In the genomic region with DNA sequence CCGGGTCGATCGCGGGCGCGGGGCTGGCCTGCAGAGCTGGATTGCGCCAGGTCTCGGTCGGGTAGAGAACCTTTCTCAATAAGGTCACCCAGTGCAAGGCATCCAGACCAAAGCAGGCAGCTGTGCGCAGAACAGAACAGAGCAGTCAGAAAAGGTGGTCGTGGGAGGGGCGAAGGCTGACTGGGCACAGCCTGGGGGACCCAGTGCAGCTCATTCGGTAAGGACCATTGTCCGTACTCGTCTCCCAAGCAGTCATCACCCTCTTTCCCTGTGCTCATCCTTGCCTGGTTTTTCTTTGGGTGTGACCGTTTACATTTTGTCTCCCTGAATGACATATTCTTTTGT, we compare ENCODE assay signal across 8 mouse cellular contexts. TPM values are rescaled to one million over a fixed set of nuclear protein-coding genes. Genes with fewer than 3 reads are reported as not detected.
DNase-seq lines count a peak whose midpoint lies in the region; ATAC-seq and TF ChIP-seq lines count a peak whose summit lies in the region.

No protein-coding gene starts in this region.

- H3K27me3 ChIP-seq in kidney, adult 2 months (replicated peaks; ENCODE audit: control insufficient read depth, insufficient read depth, low read length), result no peaks in the 10 kb centered on the region
- peaks cover 23% of the 10 kb centered on the region for H3K27me3 ChIP-seq in embryonic facial prominence, embryonic 10.5 days (replicated peaks; ENCODE audit: low read depth, poor library complexity, severe bottlenecking)
- no peaks in the 10 kb centered on the region for H3K27me3 ChIP-seq in hindbrain, embryonic 14.5 days (ENCODE audit: control insufficient read depth, insufficient read depth, low read length)
- H3K27me3 ChIP-seq in midbrain, embryonic 14.5 days (ENCODE audit: control insufficient read depth, insufficient read depth, low read length), result no peaks in the 10 kb centered on the region

- no peak for DNase-seq in kidney, adult 2 months
- DNase-seq in kidney, adult 8-10 months, result no peak
- DNase-seq in embryonic facial prominence, embryonic 10.5 days (ENCODE audit: low spot score), result no peak
- DNase-seq in hindbrain, embryonic 14.5 days (ENCODE audit: low spot score), result no peak
- no peak for DNase-seq in midbrain, embryonic 14.5 days
- DNase-seq in spleen, postnatal 10 days (ENCODE audit: low spot score in 2 of 2), result no peak
- DNase-seq in frontal cortex, postnatal 14 days (ENCODE audit: low spot score in 2 of 2), result no peak
- no peak for DNase-seq in gastrocnemius, adult 8-10 months (ENCODE audit: low spot score in 2 of 2)

- H3K9ac ChIP-seq in hindbrain, embryonic 14.5 days, result peak overlapping the region; percentile 98
- H3K9ac ChIP-seq in midbrain, embryonic 14.5 days (replicated peaks; ENCODE audit: low read length), result peak overlapping the region; percentile 99

- H3K36me3 ChIP-seq in kidney, adult 2 months (ENCODE audit: control insufficient read depth, insufficient read depth, low read length), result no peaks in the 10 kb centered on the region
- H3K36me3 ChIP-seq in embryonic facial prominence, embryonic 10.5 days (replicated peaks), result no peaks in the 10 kb centered on the region
- H3K36me3 ChIP-seq in hindbrain, embryonic 14.5 days (replicated peaks; ENCODE audit: control insufficient read depth, insufficient read depth), result no peaks in the 10 kb centered on the region
- no peaks in the 10 kb centered on the region for H3K36me3 ChIP-seq in midbrain, embryonic 14.5 days (ENCODE audit: control insufficient read depth, insufficient read depth, low read length)

- no peaks in the 10 kb centered on the region for H3K9me3 ChIP-seq in embryonic facial prominence, embryonic 10.5 days
- no peaks in the 10 kb centered on the region for H3K9me3 ChIP-seq in hindbrain, embryonic 14.5 days (ENCODE audit: control insufficient read depth, low read length)
- H3K9me3 ChIP-seq in midbrain, embryonic 14.5 days (ENCODE audit: control insufficient read depth, low read length), result peaks cover 6% of the 10 kb centered on the region

- TF ChIP-seq CTCF in kidney, adult 2 months (conservative IDR thresholded peaks at IDR 0.05; ENCODE audit: insufficient read depth, insufficient read length, low read depth, low read length), result no peak

- H3K27ac ChIP-seq in kidney, adult 2 months (ENCODE audit: insufficient read depth, low read depth, low read length), result no peak overlapping the region
- peak overlapping the region; percentile 81 for H3K27ac ChIP-seq in embryonic facial prominence, embryonic 10.5 days (replicated peaks)
- H3K27ac ChIP-seq in hindbrain, embryonic 14.5 days, result peak overlapping the region; percentile 53
- peak overlapping the region; percentile 72 for H3K27ac ChIP-seq in midbrain, embryonic 14.5 days (replicated peaks; ENCODE audit: low read depth, low read length)

- no peak for TF ChIP-seq POLR2A in kidney, adult 2 months (IDR thresholded peaks at IDR 0.05; ENCODE audit: low read depth, low read length)

- peaks cover 7% of the 10 kb centered on the region; the same call in 1 of the 2 replicates for H3K4me1 ChIP-seq in kidney, adult 2 months (ENCODE audit: control insufficient read depth, insufficient read depth, low read length)
- peaks cover 43% of the 10 kb centered on the region for H3K4me1 ChIP-seq in embryonic facial prominence, embryonic 10.5 days
- peaks cover 31% of the 10 kb centered on the region for H3K4me1 ChIP-seq in hindbrain, embryonic 14.5 days (replicated peaks; ENCODE audit: control insufficient read depth, insufficient read depth, low read length)
- H3K4me1 ChIP-seq in midbrain, embryonic 14.5 days (ENCODE audit: control insufficient read depth, insufficient read depth, low read length), result peaks cover 38% of the 10 kb centered on the region

- H3K4me3 ChIP-seq in kidney, adult 2 months (ENCODE audit: insufficient read depth, low read depth, low read length), result peak overlapping the region; percentile 39
- H3K4me3 ChIP-seq in embryonic facial prominence, embryonic 10.5 days, result peak overlapping the region; percentile 83
- H3K4me3 ChIP-seq in hindbrain, embryonic 14.5 days (replicated peaks; ENCODE audit: low read length), result peak overlapping the region; percentile 100
- H3K4me3 ChIP-seq in midbrain, embryonic 14.5 days (replicated peaks; ENCODE audit: low read depth, low read length), result peak overlapping the region; percentile 100

- ATAC-seq in hindbrain, embryonic 14.5 days (ENCODE audit: low FRiP score), result no peak; the same call in 1 of the 2 replicates
- no peak for ATAC-seq in midbrain, embryonic 14.5 days (ENCODE audit: low FRiP score, low TSS enrichment)

- 23% methylated on average over 16 of the region's 16 CpGs for WGBS in kidney, adult 2 months
- WGBS in embryonic facial prominence, embryonic 10.5 days, result 3% methylated on average over 16 of the region's 16 CpGs
- WGBS in hindbrain, embryonic 14.5 days, result 2% methylated on average over 16 of the region's 16 CpGs
- WGBS in midbrain, embryonic 14.5 days, result 3% methylated on average over 16 of the region's 16 CpGs

- H3K4me2 ChIP-seq in hindbrain, embryonic 14.5 days (replicated peaks), result peak overlapping the region; percentile 97
- H3K4me2 ChIP-seq in midbrain, embryonic 14.5 days (ENCODE audit: low read length), result peak overlapping the region; percentile 76

RNA-seq across cellular contexts. Expression of a gene that starts 0.7 kb away (rescaled TPM):
- 33.1 and 33.2 TPM in 2 replicates for polyA plus RNA-seq in kidney, adult 2 months (2012; rRNA removed)
- polyA plus RNA-seq in embryonic facial prominence, embryonic 10.5 days (2016; fragmentation: Nextera tagmentation; extraction: Ambion mirVana), result 24.9 and 25.5 TPM in 2 replicates
- polyA plus RNA-seq in hindbrain, embryonic 14.5 days (2014; fragmentation: Nextera tagmentation; extraction: Ambion mirVana), result 47.3 and 53.3 TPM in 2 replicates
- polyA plus RNA-seq in midbrain, embryonic 14.5 days (2014; fragmentation: Nextera tagmentation; extraction: Ambion mirVana), result 62.6 and 76.4 TPM in 2 replicates
- 10 to 100 TPM in 3 of 4 experiments, 1 to 10 TPM in 1; 7.6 to 17.9 (median 10.6) TPM for total RNA-seq in gastrocnemius, adult 8-10 months (2022)

Comparison
In these comparisons a context has a peak if more than half of its experiments do, and no peak if none do; other contexts are left out.
1. H3K4me3 ChIP-seq: peak in every context shown above with its lines; median percentile 100 in hindbrain, embryonic 14.5 days; 100 in midbrain, embryonic 14.5 days; 83 in embryonic facial prominence, embryonic 10.5 days; 39 in kidney, adult 2 months.